Mouse (Mus musculus) small intestine, adult 2 months (tissue): ENCODE results near the gene Src.

Source experiments
- CTCF ChIP-seq: fragments of 200-500 bp; IDR thresholded peaks from 2 replicates; pipeline ENCODE4 v1.5.1; 2012; ENCODE audit warnings: low read depth, mild to moderate bottlenecking, control low read depth, inconsistent platforms, low read length, moderate library complexity, mixed read lengths; ENCODE audit not compliant: insufficient replicate concordance, insufficient read length; ENCODE audit errors: extremely low read depth
- POLR2A ChIP-seq: fragments of 200-500 bp; IDR thresholded peaks from 2 replicates; pipeline ENCODE4 v1.6.1; 2012; ENCODE audit warnings: low read depth, mild to moderate bottlenecking, control low read depth, inconsistent platforms, low read length, moderate library complexity

GRCm38 (mm10) chr2:157458472-157458871 is 40.2 kb downstream of the Src start:
- TF ChIP-seq CTCF (peak; percentile 79), POLR2A (no peak)
